Mouse (Mus musculus) thymus, adult 2 months (tissue): Measurements from ENCODE around the gene Glmp. TPM values are rescaled to one million over a fixed set of nuclear protein-coding genes. Genes with fewer than 3 reads are reported as not detected.
"Not testable (repeated sequence)": the region's sequence is repeated elsewhere in the genome, so short reads cannot be mapped to it uniquely, and the experiment has no call there.

Experiments used
- DNase-seq: peaks from one replicate; pipeline ENCODE4 v3.0.0; 2021
- H3K27ac ChIP-seq: fragments of 200-500 bp; 2 replicates; pipeline ENCODE4 v1.5.1; 2012; ENCODE audit warnings: low read length, control low read depth; ENCODE audit not compliant: control insufficient read depth, insufficient read depth
- H3K27me3 ChIP-seq: fragments of 200-500 bp; 2 replicates; pipeline ENCODE4 v1.6.1; 2012; ENCODE audit warnings: mild to moderate bottlenecking, low read length, moderate library complexity, mixed read lengths; ENCODE audit not compliant: control insufficient read depth, insufficient read depth
- H3K36me3 ChIP-seq: fragments of 200-500 bp; 2 replicates; pipeline ENCODE4 v1.6.1; 2012; ENCODE audit warnings: mild to moderate bottlenecking, low read length, moderate library complexity; ENCODE audit not compliant: control insufficient read depth, insufficient read depth
- H3K4me1 ChIP-seq: fragments of 200-500 bp; replicated peaks from 2 replicates; pipeline ENCODE4 v1.6.1; 2012; ENCODE audit warnings: low read length; ENCODE audit not compliant: control insufficient read depth, insufficient read depth
- H3K4me3 ChIP-seq: fragments of 200-500 bp; 2 replicates; pipeline ENCODE4 v1.5.1; 2012; ENCODE audit warnings: mild to moderate bottlenecking, low read length, control low read depth, moderate library complexity; ENCODE audit not compliant: control insufficient read depth, insufficient read depth
- CTCF ChIP-seq: fragments of 200-500 bp; IDR thresholded peaks from 2 replicates; pipeline ENCODE4 v1.5.1; 2012; ENCODE audit warnings: mild to moderate bottlenecking, control low read depth, low read length, moderate library complexity, borderline replicate concordance; ENCODE audit not compliant: control insufficient read depth, poor library complexity, insufficient read depth; ENCODE audit errors: extremely low read depth
- POLR2A ChIP-seq: fragments of 200-500 bp; IDR thresholded peaks from 2 replicates; pipeline ENCODE4 v1.6.1; 2012; ENCODE audit warnings: mild to moderate bottlenecking, low read length, control low read depth, moderate library complexity; ENCODE audit not compliant: control insufficient read depth, poor library complexity, insufficient read depth; ENCODE audit errors: extremely low read depth
- WGBS: fragments of 180-500 bp; shearing (Covaris S2); methylation state at CpG from one replicate; pipeline ENCODE4 v1.1.7; 2018; 5-methylcytosine and 5-hydroxymethylcytosine counted together
- polyA plus RNA-seq: library from polyadenylated mRNA; depleted of rRNA; stranded (reverse); fragments of >200 nt; gene quantifications from 2 replicates; pipeline ENCODE4 v1.2.3, GENCODE M21; 2012; rRNA removed

Gene Glmp
- 201 and 237 TPM in 2 replicates for polyA plus RNA-seq

GRCm38 (mm10) chr3:88324951-88325405 is at the start of gene Glmp:
Glmp (plus strand) TSS chr3:88325023.
- Histone ChIP-seq H3K36me3 (peaks cover 35% of the 10 kb centered on the region), H3K4me3 (peak within 1 kb of the TSS; percentile 63), H3K27ac (peak within 1 kb of the TSS; percentile 8; the same call in 1 of the 2 replicates), H3K4me1 (peaks cover 12% of the 10 kb centered on the region), H3K27me3 (no peaks in the 10 kb centered on the region)
- DNase-seq: peak; percentile 48
- TF ChIP-seq CTCF (no peak), POLR2A (peak; percentile 52; the same call in 1 of the 2 replicates)
- 2% methylated on average over 10 of the region's 10 CpGs for WGBS

GRCm38 (mm10) chr3:88276121-88276520 is 48.7 kb upstream of the Glmp start:
- Histone ChIP-seq H3K36me3 (no peaks in the 10 kb centered on the region), H3K27ac (no peak overlapping the region), H3K4me3 (no peak overlapping the region), H3K4me1 (no peaks in the 10 kb centered on the region), H3K27me3 (no peaks in the 10 kb centered on the region)
- TF ChIP-seq CTCF (no peak), POLR2A (no peak)
- no peak for DNase-seq
- WGBS: 80% methylated on average over 2 of the region's 2 CpGs

GRCm38 (mm10) chr3:88276529-88277143 is 48.2 kb upstream of the Glmp start:
- TF ChIP-seq POLR2A (no peak), CTCF (no peak)
- 66% methylated on average over 7 of the region's 7 CpGs for WGBS
- no peak for DNase-seq
- Histone ChIP-seq H3K27me3 (no peaks in the 10 kb centered on the region), H3K27ac (no peak overlapping the region), H3K36me3 (no peaks in the 10 kb centered on the region), H3K4me1 (no peaks in the 10 kb centered on the region), H3K4me3 (no peak overlapping the region)

- 100% methylated on average over 2 of the region's 2 CpGs for WGBS
- Histone ChIP-seq H3K4me1 (no peaks in the 10 kb centered on the region), H3K36me3 (no peaks in the 10 kb centered on the region), H3K27ac (no peak overlapping the region), H3K4me3 (no peak overlapping the region), H3K27me3 (no peaks in the 10 kb centered on the region)
- TF ChIP-seq CTCF: no peak
- TF ChIP-seq POLR2A: no peak
- no peak for DNase-seq
Observed at GRCm38 (mm10) chr3:88280035-88280434, 44.8 kb upstream of the Glmp start.

- DNase-seq, H3K4me1 ChIP-seq, H3K4me3 ChIP-seq, H3K27ac ChIP-seq, H3K36me3 ChIP-seq, H3K27me3 ChIP-seq: not testable (repeated sequence)
- 89% methylated on average over 11 of the region's 11 CpGs for WGBS
Observed at GRCm38 (mm10) chr3:88281141-88281916, 43.5 kb upstream of the Glmp start.

GRCm38 (mm10) chr3:88284815-88285564 is 39.8 kb upstream of the Glmp start:
- H3K36me3 ChIP-seq, H3K27me3 ChIP-seq, H3K27ac ChIP-seq, DNase-seq, H3K4me3 ChIP-seq, H3K4me1 ChIP-seq: not testable (repeated sequence)
- 96% methylated on average over 14 of the region's 14 CpGs for WGBS

- not testable (repeated sequence) for H3K27me3 ChIP-seq, H3K4me1 ChIP-seq, H3K4me3 ChIP-seq, DNase-seq, H3K27ac ChIP-seq, H3K36me3 ChIP-seq
- WGBS: 73% methylated on average over 2 of the region's 2 CpGs
Observed at GRCm38 (mm10) chr3:88285565-88285895, 39.3 kb upstream of the Glmp start.
